35 mouse cellular contexts compared by ENCODE assay signal in the genomic region with DNA sequence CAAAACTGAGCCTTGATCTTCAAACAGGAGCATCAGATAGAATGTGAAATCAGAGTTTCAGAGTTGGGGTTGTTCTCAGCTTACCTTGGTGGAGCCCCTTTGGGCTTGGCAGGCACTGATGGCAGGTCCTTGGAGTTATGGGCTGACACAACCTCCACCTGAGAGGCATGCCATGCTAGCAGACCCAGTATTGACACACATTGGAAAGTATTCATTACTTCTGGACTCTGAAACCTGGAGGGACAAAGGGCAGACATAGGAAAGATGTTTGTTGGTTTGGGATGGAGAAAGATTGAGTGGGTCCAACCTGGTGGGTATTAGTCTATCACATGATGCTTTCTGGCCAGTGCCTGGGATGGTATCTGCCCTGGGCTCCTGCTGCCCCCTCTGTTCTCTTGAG. TPM values are rescaled to one million over a fixed set of nuclear protein-coding genes. Genes with fewer than 3 reads are reported as not detected.
"Had no signal": no experiment of that assay in that cellular context is flagged by ENCODE, and none has a peak within 500 bp of the region (broad histone marks: within the 10 kb centered on the region; RNA-seq: fewer than 3 reads in every experiment).

No protein-coding gene starts in this region.

RNA-seq across cellular contexts. Expression of a gene that starts 31.0 kb away (rescaled TPM):
- total RNA-seq: left cerebral cortex, adult 2 months; left cerebral cortex, adult 8-10 months; left cerebral cortex, postnatal 10 days; left cerebral cortex, postnatal 14 days; left cerebral cortex, postnatal 25 days; left cerebral cortex, postnatal 36 days; left cerebral cortex, postnatal 4 days; megakaryocyte progenitor cell, adult 5-6 weeks; megakaryocyte, adult 5-6 weeks; megakaryocyte-erythroid progenitor cell, adult 5-6 weeks; midbrain, postnatal 0 days; monocyte, adult 5-6 weeks had no signal
- polyA plus RNA-seq: limb, embryonic 10.5 days; limb, embryonic 11.5 days; limb, embryonic 12.5 days; limb, embryonic 13.5 days; limb, embryonic 14.5 days; limb, embryonic 15.5 days; liver, embryonic 11.5 days; lung, embryonic 14.5 days; lung, embryonic 15.5 days; lung, embryonic 16.5 days; lung, postnatal 0 days; macrophage; midbrain, embryonic 10.5 days; midbrain, embryonic 11.5 days; midbrain, embryonic 12.5 days; midbrain, embryonic 13.5 days; midbrain, embryonic 14.5 days; midbrain, embryonic 15.5 days; midbrain, embryonic 16.5 days; midbrain, postnatal 0 days; myocyte; neural tube, embryonic 11.5 days; neural tube, embryonic 12.5 days had no signal

RNA-seq across cellular contexts. Expression of a gene that starts 59.8 kb away (rescaled TPM):
- total RNA-seq: left cerebral cortex, adult 2 months; left cerebral cortex, postnatal 36 days; left cerebral cortex, postnatal 4 days; megakaryocyte progenitor cell, adult 5-6 weeks; megakaryocyte, adult 5-6 weeks; megakaryocyte-erythroid progenitor cell, adult 5-6 weeks; monocyte, adult 5-6 weeks had no signal
- polyA plus RNA-seq: limb, embryonic 10.5 days; limb, embryonic 11.5 days; limb, embryonic 12.5 days; limb, embryonic 13.5 days; liver, embryonic 11.5 days; liver, embryonic 12.5 days; macrophage; midbrain, embryonic 10.5 days; midbrain, embryonic 11.5 days; midbrain, embryonic 12.5 days; midbrain, embryonic 13.5 days; midbrain, embryonic 14.5 days; midbrain, embryonic 16.5 days; neural tube, embryonic 11.5 days; neural tube, embryonic 12.5 days had no signal
